Mouse (Mus musculus) neural tube, embryonic 13.5 days (tissue): ENCODE results near the gene Wdr93. TPM values are rescaled to one million over a fixed set of nuclear protein-coding genes. Genes with fewer than 3 reads are reported as not detected.
A peak's percentile ranks its signal among the peaks of the same experiment; 100 is the strongest.

Source experiments
- ATAC-seq: fragments of 200-750 bp; cut with Nextera tagmentation; 2 replicates; pipeline ENCODE4 v1.8.0; 2017; ENCODE audit warnings: low read depth, mild to moderate bottlenecking, moderate TSS enrichment, moderate library complexity
- H3K27ac ChIP-seq: fragments of 300-500 bp; sonication (generic); replicated peaks from 2 replicates; pipeline ENCODE4 v1.5.1; 2015; ENCODE audit warnings: moderate library complexity, mild to moderate bottlenecking, inconsistent platforms
- H3K27me3 ChIP-seq: fragments of 300-500 bp; sonication (generic); 2 replicates; pipeline ENCODE4 v1.6.1; 2015; ENCODE audit warnings: mild to moderate bottlenecking, inconsistent platforms
- H3K36me3 ChIP-seq: fragments of 300-500 bp; sonication (generic); 2 replicates; pipeline ENCODE4 v1.6.1; 2015; ENCODE audit warnings: mild to moderate bottlenecking, inconsistent platforms
- H3K4me1 ChIP-seq: fragments of 300-500 bp; sonication (generic); replicated peaks from 2 replicates; pipeline ENCODE4 v1.6.1; 2015; ENCODE audit warnings: inconsistent platforms
- H3K4me2 ChIP-seq: fragments of 300-500 bp; sonication (generic); 2 replicates; pipeline ENCODE4 v1.6.1; 2015; ENCODE audit warnings: inconsistent platforms, mild to moderate bottlenecking, moderate library complexity
- H3K4me3 ChIP-seq: fragments of 300-500 bp; sonication (generic); 2 replicates; pipeline ENCODE4 v1.5.1; 2015; ENCODE audit warnings: mild to moderate bottlenecking, inconsistent platforms
- H3K9ac ChIP-seq: fragments of 300-500 bp; sonication (generic); 2 replicates; pipeline ENCODE4 v1.6.1; 2015; ENCODE audit warnings: moderate library complexity, mild to moderate bottlenecking, inconsistent platforms
- H3K9me3 ChIP-seq: fragments of 300-500 bp; sonication (generic); 2 replicates; pipeline ENCODE4 v1.6.1; 2016; ENCODE audit warnings: inconsistent platforms
- WGBS: fragments of 180-500 bp; shearing (Covaris S2); methylation state at CpG from one replicate; pipeline ENCODE4 v1.1.7; 2015; 5-methylcytosine and 5-hydroxymethylcytosine counted together
- polyA plus RNA-seq: library from polyadenylated mRNA; unstranded; fragments of >200 nt; fragmentation: Nextera tagmentation; extraction: Ambion mirVana; gene quantifications from 2 replicates; pipeline ENCODE4 v1.2.1, GENCODE M21; 2015

The Wdr93 gene
- polyA plus RNA-seq, 1 experiment from 2014 or later: 0.17 TPM

- Histone ChIP-seq H3K4me1 (no peaks in the 10 kb centered on the region), H3K4me2 (no peak overlapping the region), H3K4me3 (no peak overlapping the region), H3K27me3 (peaks cover 7% of the 10 kb centered on the region; the same call in 1 of the 2 replicates), H3K9ac (no peak overlapping the region), H3K36me3 (no peaks in the 10 kb centered on the region), H3K27ac (no peak overlapping the region), H3K9me3 (no peaks in the 10 kb centered on the region)
- 69% methylated on average over 11 of the region's 11 CpGs for WGBS
- no peak; the same call in 1 of the 2 replicates for ATAC-seq
Measured at GRCm38 (mm10) chr7:79729743-79730370, 13.1 kb upstream of the Wdr93 start.

GRCm38 (mm10) chr7:79731438-79731837 lies 11.5 kb upstream of the Wdr93 start:
- Histone ChIP-seq H3K27me3 (no peaks in the 10 kb centered on the region), H3K4me3 (no peak overlapping the region), H3K4me1 (no peaks in the 10 kb centered on the region), H3K9me3 (no peaks in the 10 kb centered on the region), H3K36me3 (no peaks in the 10 kb centered on the region; the same call in 1 of the 2 replicates), H3K4me2 (no peak overlapping the region), H3K27ac (no peak overlapping the region), H3K9ac (no peak overlapping the region)
- 78% methylated on average over 13 of the region's 13 CpGs for WGBS
- ATAC-seq: no peak

- H3K36me3 ChIP-seq: peaks cover 7% of the 10 kb centered on the region
- no peak within 1 kb of the TSS for H3K4me3 ChIP-seq
- WGBS: 60% methylated on average over 4 of the region's 4 CpGs
- no peak within 1 kb of the TSS for H3K9ac ChIP-seq
- no peak within 1 kb of the TSS for H3K27ac ChIP-seq
- no peaks in the 10 kb centered on the region for H3K4me1 ChIP-seq
- no peaks in the 10 kb centered on the region for H3K27me3 ChIP-seq
- H3K9me3 ChIP-seq: no peaks in the 10 kb centered on the region
- no peak for ATAC-seq
- no peak within 1 kb of the TSS for H3K4me2 ChIP-seq
Measured at GRCm38 (mm10) chr7:79732622-79733021, 10.3 kb upstream of the Wdr93 start, which contains the start of gene Plin1. Plin1 (minus strand) TSS chr7:79732903.

GRCm38 (mm10) chr7:79734563-79734962 lies 8.4 kb upstream of the Wdr93 start:
- H3K4me3 ChIP-seq: no peak overlapping the region
- no peaks in the 10 kb centered on the region for H3K27me3 ChIP-seq
- H3K9ac ChIP-seq: no peak overlapping the region
- H3K27ac ChIP-seq: no peak overlapping the region
- no peak overlapping the region for H3K4me2 ChIP-seq
- no peaks in the 10 kb centered on the region for H3K9me3 ChIP-seq
- peaks cover 8% of the 10 kb centered on the region for H3K36me3 ChIP-seq
- WGBS: 83% methylated on average over 8 of the region's 8 CpGs
- ATAC-seq: no peak
- no peaks in the 10 kb centered on the region for H3K4me1 ChIP-seq

- H3K9ac ChIP-seq: no peak overlapping the region
- H3K4me2 ChIP-seq: no peak overlapping the region
- H3K27me3 ChIP-seq: no peaks in the 10 kb centered on the region
- H3K27ac ChIP-seq: no peak overlapping the region
- no peaks in the 10 kb centered on the region for H3K4me1 ChIP-seq
- ATAC-seq: no peak
- WGBS: 94% methylated on average over 14 of the region's 14 CpGs
- H3K9me3 ChIP-seq: no peaks in the 10 kb centered on the region
- H3K36me3 ChIP-seq: peaks cover 8% of the 10 kb centered on the region
- H3K4me3 ChIP-seq: no peak overlapping the region
Measured at GRCm38 (mm10) chr7:79736511-79736910, 6.5 kb upstream of the Wdr93 start.

GRCm38 (mm10) chr7:79738913-79739312 lies 4.0 kb upstream of the Wdr93 start:
- H3K9ac ChIP-seq: no peak overlapping the region
- no peak for ATAC-seq
- H3K27ac ChIP-seq: no peak overlapping the region
- no peak overlapping the region for H3K4me3 ChIP-seq
- no peak overlapping the region for H3K4me2 ChIP-seq
- H3K9me3 ChIP-seq: no peaks in the 10 kb centered on the region
- H3K4me1 ChIP-seq: peaks cover 9% of the 10 kb centered on the region
- H3K27me3 ChIP-seq: no peaks in the 10 kb centered on the region
- peaks cover 8% of the 10 kb centered on the region for H3K36me3 ChIP-seq
- 98% methylated on average over 2 of the region's 2 CpGs for WGBS

- Histone ChIP-seq H3K9ac (no peak overlapping the region), H3K4me2 (no peak overlapping the region), H3K27ac (no peak overlapping the region), H3K4me1 (peaks cover 9% of the 10 kb centered on the region), H3K9me3 (no peaks in the 10 kb centered on the region), H3K27me3 (no peaks in the 10 kb centered on the region; the same call in 1 of the 2 replicates), H3K4me3 (no peak overlapping the region), H3K36me3 (peaks cover 8% of the 10 kb centered on the region)
- ATAC-seq: no peak
- 77% methylated on average over 4 of the region's 4 CpGs for WGBS
Measured at GRCm38 (mm10) chr7:79740279-79740678, 2.7 kb upstream of the Wdr93 start.

GRCm38 (mm10) chr7:79742277-79742658 lies 695 bp upstream of the Wdr93 start:
- H3K27ac ChIP-seq: no peak overlapping the region
- H3K4me1 ChIP-seq: peaks cover 9% of the 10 kb centered on the region
- H3K4me2 ChIP-seq: peak overlapping the region; percentile 93
- no peak for ATAC-seq
- WGBS: 22% methylated on average over 11 of the region's 11 CpGs
- H3K9me3 ChIP-seq: no peaks in the 10 kb centered on the region
- peak overlapping the region; percentile 72 for H3K9ac ChIP-seq
- peak overlapping the region; percentile 65 for H3K4me3 ChIP-seq
- no peaks in the 10 kb centered on the region; the same call in 1 of the 2 replicates for H3K27me3 ChIP-seq
- peaks cover 4% of the 10 kb centered on the region for H3K36me3 ChIP-seq

GRCm38 (mm10) chr7:79744051-79744450 lies 1.1 kb downstream of the Wdr93 start:
- H3K27me3 ChIP-seq: no peaks in the 10 kb centered on the region; the same call in 1 of the 2 replicates
- 90% methylated on average over 9 of the region's 9 CpGs for WGBS

GRCm38 (mm10) chr7:79744585-79744984 lies 1.6 kb downstream of the Wdr93 start:
- H3K9ac ChIP-seq: no peak overlapping the region
- 86% methylated on average over 5 of the region's 5 CpGs for WGBS
- no peak for ATAC-seq
- H3K9me3 ChIP-seq: no peaks in the 10 kb centered on the region
- peaks cover 9% of the 10 kb centered on the region for H3K4me1 ChIP-seq
- no peak overlapping the region for H3K4me2 ChIP-seq
- no peaks in the 10 kb centered on the region for H3K36me3 ChIP-seq
- no peaks in the 10 kb centered on the region; the same call in 1 of the 2 replicates for H3K27me3 ChIP-seq
- no peak overlapping the region for H3K4me3 ChIP-seq
- no peak overlapping the region for H3K27ac ChIP-seq

More at GRCm38 (mm10) chr7:79744051-79744450, 1.1 kb downstream of the Wdr93 start:
- Histone ChIP-seq H3K4me1 (peaks cover 9% of the 10 kb centered on the region), H3K4me2 (no peak overlapping the region), H3K9ac (no peak overlapping the region), H3K9me3 (no peaks in the 10 kb centered on the region), H3K4me3 (no peak overlapping the region), H3K27ac (no peak overlapping the region), H3K36me3 (no peaks in the 10 kb centered on the region)
- no peak for ATAC-seq

GRCm38 (mm10) chr7:79747659-79748058 lies 4.7 kb downstream of the Wdr93 start:
- Histone ChIP-seq H3K4me1 (peaks cover 9% of the 10 kb centered on the region), H3K27ac (no peak overlapping the region), H3K4me3 (no peak overlapping the region), H3K4me2 (no peak overlapping the region), H3K27me3 (no peaks in the 10 kb centered on the region; the same call in 1 of the 2 replicates), H3K9ac (no peak overlapping the region), H3K36me3 (no peaks in the 10 kb centered on the region), H3K9me3 (no peaks in the 10 kb centered on the region)
- 80% methylated on average over 6 of the region's 6 CpGs for WGBS
- ATAC-seq: no peak

- no peak overlapping the region for H3K9ac ChIP-seq
- no peaks in the 10 kb centered on the region; the same call in 1 of the 2 replicates for H3K27me3 ChIP-seq
Measured at GRCm38 (mm10) chr7:79749511-79749910, 6.5 kb downstream of the Wdr93 start.

GRCm38 (mm10) chr7:79756334-79756733 lies 13.4 kb downstream of the Wdr93 start:
- H3K36me3 ChIP-seq: no peaks in the 10 kb centered on the region
- no peaks in the 10 kb centered on the region for H3K27me3 ChIP-seq
- no peak for ATAC-seq
- H3K4me1 ChIP-seq: no peaks in the 10 kb centered on the region
- 55% methylated on average over 2 of the region's 2 CpGs for WGBS
- no peaks in the 10 kb centered on the region for H3K9me3 ChIP-seq
- no peak overlapping the region for H3K27ac ChIP-seq
- no peak overlapping the region for H3K4me2 ChIP-seq
- H3K9ac ChIP-seq: no peak overlapping the region
- no peak overlapping the region for H3K4me3 ChIP-seq

More at GRCm38 (mm10) chr7:79749511-79749910, 6.5 kb downstream of the Wdr93 start:
- no peak overlapping the region for H3K4me2 ChIP-seq
- H3K4me1 ChIP-seq: no peaks in the 10 kb centered on the region
- H3K9me3 ChIP-seq: no peaks in the 10 kb centered on the region
- no peak overlapping the region for H3K4me3 ChIP-seq
- WGBS: 91% methylated on average over 6 of the region's 6 CpGs
- ATAC-seq: no peak
- H3K36me3 ChIP-seq: no peaks in the 10 kb centered on the region
- no peak overlapping the region for H3K27ac ChIP-seq
